Mouse (Mus musculus) testis, postnatal 14 days (tissue): Measurements from ENCODE around the gene Tgfbi.

Experiments
- DNase-seq: peaks from one replicate; pipeline ENCODE4 v3.0.0; 2021; ENCODE audit warnings: low spot score

Tgfbi gene

GRCm38 (mm10) chr13:56609103-56609856 lies at the start of gene Tgfbi:
Gene Tgfbi, plus strand, starts transcription at chr13:56609523.
- DNase-seq, result no peak

DNA sequence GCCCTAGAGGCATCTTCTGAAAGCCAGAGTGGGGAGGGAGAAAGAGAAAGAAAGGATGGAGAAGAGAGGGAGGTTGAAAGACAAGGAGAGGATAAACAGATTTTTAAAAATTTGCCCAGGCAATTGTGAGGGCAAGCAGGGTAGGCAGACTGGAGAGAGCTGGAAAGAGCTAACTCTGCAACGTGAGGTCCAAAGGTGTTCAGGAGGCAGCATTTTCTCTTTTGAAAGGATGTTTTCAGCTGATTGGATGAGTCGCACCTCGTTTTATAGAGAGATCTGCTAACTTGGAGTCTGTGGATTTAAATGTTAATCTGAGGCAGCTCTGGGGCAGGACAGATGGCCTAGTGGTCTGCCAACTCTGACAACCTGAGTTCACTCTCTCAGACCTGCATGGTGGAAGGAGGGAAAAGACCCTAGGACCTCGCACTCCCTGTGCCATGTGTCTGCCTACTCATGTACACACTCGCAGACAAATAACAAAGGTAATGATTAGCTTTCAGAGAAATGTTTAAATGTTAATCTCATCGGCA lies 49.4 kb upstream of the Tgfbi start:
- DNase-seq, result no peak

DNA sequence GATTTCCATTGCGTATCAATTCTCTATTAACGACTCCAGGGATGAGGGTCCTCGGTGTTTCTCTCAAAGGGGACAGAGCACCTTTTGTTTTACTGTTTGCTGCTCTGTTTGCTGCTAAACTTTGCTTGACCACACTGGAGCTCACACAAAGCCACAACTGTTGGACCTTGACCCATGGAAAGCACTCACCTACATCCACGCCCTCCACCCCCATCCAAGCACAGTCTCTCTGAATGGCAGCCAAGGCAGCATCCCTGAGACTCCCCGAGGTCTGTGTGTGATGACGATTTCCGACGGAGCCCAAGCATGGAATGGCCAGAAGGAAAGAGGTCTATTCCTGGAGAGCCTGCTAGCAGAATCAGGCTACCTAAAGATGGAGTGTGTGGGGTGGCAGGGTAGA lies 48.2 kb upstream of the Tgfbi start:
- no peak for DNase-seq

DNA sequence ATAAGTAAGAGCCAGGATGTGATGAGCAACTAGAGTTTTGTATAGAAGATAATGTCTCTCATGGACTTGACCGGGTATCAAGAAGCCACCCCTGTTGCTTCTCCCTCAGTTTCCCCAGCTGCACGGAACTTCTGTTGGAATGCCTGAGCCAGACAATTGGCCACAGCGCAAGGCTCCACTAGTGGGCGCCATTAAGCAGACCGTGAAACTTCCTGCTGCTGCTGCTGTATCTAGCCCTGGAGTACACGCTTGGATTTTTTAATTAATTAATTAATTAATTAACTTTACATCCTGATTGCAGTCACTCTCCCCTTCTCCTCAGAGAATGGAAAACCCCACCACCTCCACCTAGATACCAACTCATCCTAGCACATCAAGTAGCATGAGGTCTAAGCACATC lies 46.2 kb upstream of the Tgfbi start:
- no peak for DNase-seq

DNA sequence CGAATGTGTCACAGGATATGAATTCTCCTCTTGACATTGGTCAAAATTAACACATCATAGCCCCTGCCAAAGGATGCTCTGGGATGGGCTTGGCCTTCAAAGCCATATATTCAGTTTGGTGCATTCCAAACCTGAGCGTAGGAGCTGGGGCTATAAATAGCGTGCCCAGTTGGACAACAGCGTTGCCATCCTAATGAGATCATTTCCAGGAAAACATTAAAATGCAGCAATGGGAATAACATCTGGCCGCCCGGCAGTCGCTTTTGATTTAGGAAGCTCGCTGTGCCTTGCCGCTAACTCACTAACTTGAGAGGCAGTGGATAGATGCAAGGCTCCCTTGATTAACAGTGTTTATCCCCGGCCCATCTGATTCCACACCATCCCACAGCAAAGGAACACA lies 43.0 kb upstream of the Tgfbi start:
- no peak for DNase-seq

DNA sequence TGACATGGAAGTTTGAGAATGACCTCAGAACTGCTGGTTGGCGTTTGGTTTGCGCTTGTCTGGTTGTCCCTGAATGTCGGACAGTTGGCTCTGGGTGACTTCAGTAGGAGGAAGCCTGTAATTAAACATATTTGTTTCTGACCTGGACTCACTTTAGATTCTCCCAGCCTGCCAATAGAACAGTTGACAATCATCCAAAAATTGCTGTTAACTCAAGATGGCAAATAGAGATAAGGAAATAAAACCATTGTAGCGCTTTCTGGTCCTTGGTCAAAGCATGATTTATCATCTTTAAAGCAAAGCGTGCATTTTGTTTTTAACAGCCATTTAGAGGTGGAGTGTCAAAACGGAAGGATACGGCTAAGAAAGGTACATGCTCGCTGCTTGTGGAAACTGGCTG lies 37.7 kb upstream of the Tgfbi start:
- no peak for DNase-seq

GRCm38 (mm10) chr13:56575074-56575473 lies 34.2 kb upstream of the Tgfbi start:
- DNase-seq, result no peak

- peak; percentile 64 for DNase-seq
Measured at GRCm38 (mm10) chr13:56575701-56576321, 33.5 kb upstream of the Tgfbi start.

DNA sequence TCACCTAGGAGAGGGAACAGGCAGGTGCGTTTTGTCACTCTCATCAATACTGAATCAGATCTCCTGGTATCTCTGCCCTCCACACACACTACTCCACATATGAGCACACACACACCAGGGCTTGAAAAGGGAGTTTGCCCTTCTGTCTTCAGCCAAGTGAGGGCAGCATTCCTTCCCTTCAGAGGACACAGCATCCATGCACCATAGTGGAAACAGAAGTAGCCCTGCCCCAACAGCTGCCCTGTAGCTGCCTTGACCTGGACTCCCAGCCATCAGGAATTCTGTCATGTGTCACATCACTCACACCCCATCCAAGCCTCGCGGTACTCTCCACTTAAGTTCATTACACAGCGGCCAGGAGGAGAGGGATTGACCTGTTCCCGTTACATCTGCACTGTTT lies 31.2 kb upstream of the Tgfbi start:
- no peak for DNase-seq

GRCm38 (mm10) chr13:56580450-56580849 lies 28.9 kb upstream of the Tgfbi start:
- DNase-seq, result no peak

- no peak for DNase-seq
Measured at GRCm38 (mm10) chr13:56581512-56581911, 27.8 kb upstream of the Tgfbi start.

GRCm38 (mm10) chr13:56581961-56582434 lies 27.3 kb upstream of the Tgfbi start:
- DNase-seq, result peak; percentile 58

DNA sequence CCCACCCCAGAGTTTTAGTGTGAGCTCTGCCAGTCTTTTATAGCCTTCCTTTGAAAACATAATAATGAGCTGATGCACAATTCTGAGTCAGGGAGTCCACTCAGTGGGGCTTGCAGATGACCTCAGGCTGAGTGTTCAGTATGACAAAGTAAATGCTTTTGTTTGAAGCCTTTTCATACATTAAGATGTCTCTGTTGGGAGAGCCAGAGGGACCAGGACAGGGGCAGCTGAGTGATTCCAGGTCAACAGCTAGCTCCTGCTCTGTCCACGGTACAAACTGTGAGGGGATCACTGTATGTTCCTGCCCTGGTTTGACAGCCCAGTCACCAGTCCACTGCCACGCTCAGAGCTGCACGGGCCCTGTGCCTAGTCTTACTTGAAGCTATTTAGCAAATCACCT lies 26.6 kb upstream of the Tgfbi start:
- no peak for DNase-seq

DNA sequence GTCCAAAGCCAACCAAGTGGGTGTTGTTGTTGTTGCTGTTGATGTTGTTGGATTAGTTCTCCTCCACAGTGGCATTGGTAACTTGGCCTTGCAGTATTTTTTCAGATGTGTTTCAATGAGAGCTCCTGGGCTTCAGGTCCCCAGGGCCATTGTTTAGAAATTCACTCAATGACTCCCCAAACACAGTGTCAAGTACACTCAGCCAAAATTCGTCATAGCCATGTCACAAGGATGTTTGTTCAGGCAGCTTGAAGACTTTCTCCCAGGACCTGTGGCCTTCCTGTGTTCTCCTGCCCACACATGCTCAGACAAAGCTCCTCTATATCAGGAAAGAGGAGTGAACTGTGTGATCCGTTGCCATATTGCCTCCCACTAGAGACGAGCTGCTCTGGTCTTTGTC lies 23.3 kb upstream of the Tgfbi start:
- DNase-seq, result no peak

DNA sequence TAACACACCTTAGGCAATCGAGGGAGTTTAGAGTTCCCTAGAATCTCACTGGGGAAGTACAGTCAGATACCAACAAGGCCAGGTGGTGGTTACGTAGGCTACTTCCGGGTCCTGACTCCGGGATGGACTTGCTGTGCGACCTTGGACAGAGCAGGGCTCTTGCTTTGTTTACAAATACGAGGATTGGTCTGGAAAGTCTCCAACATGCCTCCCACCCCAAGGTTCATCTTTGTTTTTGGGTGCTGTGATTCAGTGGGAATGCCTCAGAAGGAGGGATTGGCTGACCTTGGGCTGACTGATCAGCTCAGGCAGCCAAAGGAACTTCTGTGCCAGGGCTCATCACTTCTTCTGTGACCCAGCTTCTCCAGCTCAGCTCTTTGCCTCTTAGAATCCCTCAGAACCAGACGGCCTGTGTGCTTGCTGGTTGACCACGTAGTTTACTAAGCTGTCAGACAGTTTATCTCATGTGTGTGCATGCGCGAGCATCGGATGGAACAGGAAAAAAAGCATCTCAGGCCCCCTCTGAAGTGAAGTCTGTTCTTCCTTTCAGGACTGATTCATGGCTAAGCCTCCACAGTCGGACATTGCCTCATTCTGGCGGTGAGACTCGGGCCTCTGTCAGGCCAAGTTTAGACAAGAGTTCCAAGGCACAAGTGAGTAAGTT lies 20.7 kb upstream of the Tgfbi start:
- peak; percentile 57 for DNase-seq

DNA sequence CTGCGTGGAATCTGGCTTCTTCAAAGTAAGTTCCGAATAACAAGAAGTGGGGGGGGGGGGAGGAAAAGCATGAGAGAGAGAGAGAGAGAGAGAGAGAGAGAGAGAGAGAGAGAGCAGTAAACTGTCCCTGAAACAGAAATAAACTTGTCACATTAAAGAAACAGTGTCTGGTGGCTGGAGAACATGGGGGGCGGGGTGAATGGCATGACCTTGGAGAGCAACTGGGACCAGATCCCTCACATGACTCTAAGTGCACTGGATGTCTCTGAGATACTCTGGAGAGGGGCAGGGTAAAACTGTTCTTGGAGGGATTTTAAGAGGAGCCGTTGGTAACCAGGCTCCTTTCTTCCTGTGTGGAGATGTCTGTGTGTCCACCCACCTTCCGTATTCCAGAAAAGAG lies 19.1 kb upstream of the Tgfbi start:
- no peak for DNase-seq

DNA sequence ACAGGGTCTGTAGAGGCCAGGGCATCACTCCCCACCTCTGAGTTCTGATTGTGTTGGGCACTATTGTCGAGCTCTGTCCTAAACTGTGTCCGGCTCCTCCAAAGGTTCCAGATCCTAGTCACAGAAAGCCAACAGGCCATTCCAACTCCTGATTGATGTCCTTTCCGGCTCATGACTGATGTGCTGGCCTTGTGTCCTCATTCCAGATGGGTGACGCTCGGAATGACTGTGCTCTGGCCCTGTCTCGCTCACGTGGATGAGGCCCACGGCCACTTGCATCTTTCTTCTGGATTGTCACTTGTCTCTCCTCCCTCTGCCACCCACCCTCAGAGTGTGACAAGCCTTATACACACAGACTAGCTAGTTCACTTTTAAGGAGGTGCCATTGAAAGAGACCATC lies 18.1 kb upstream of the Tgfbi start:
- no peak for DNase-seq

DNA sequence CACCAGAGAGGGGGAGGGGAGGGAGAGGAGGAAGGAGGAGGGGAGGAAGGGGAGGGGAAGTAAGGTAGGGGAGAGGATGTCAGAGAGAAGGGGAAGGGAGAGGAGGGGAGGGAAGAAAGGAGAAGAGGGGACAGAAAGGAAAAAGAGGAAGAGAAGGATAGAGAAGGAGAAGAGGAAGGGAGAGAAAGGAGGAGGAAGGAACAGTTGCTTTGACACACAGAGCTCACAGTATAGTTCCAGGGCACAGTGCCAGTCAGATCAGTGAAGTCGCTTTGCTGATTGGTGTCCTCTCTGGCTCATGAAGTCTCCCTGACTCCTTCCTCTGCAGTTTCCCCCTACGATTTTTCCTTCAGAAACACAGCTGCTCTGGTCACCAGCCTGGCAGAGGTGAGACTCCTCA lies 17.4 kb upstream of the Tgfbi start:
- DNase-seq, result no peak

DNA sequence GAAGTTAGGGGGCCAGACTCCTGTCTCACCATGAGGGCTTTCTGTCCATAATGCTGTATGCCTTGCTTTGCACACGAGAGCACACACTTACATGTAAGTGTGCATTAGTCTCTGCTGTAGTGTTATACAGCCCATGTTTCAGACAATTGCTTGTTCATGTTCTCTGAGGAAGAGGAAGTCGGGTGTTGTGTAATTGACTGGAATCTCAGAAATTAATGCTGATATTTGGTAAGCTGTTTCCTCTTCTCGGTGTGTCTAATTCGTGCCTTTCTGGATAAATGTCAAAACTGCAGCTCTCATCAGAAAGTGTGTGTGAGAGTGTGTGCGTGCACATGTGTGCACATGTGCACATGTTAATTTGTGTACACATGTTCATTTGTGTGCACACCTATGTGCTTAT lies 16.1 kb upstream of the Tgfbi start:
- DNase-seq, result no peak

- no peak for DNase-seq
Measured at GRCm38 (mm10) chr13:56593961-56594391, 15.3 kb upstream of the Tgfbi start.

DNA sequence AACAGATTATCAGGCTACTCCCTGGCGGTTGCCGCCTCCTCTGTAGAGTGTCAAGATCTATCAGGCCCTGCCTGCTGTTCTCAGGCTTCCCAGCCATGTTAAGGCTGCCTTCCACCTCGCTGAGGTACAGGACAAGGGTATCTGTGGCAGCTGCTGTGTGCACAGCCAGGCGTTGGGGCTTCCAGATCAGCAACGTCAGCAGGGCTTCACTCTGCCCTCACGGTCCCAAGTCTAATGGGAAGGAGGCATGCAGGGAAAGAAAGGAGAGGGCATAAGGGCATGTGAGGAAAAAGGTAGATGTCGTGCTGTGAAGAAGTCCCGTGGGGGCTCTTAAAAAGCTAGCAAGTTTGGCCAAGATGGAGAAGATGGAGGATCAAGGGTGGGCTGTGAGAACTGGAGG lies 14.1 kb upstream of the Tgfbi start:
- DNase-seq, result no peak

DNA sequence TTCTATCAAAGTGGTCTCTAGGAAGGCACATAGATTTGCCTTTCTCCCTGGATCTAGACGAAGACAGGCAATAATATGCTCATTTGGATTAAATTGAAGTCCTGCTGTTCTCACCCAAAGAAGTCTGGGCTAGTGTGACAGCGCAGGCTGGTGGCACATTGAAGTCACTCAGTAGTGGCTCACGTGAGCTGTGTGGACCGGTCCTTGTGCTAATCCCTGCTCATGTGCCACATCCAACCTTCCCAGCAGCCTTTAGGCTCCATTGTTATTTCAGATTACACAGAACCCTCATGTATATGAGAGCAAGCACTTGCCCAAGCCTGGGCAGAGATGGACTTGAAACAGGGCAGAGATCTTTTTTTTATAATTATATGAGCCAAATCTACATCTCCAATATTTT lies 12.0 kb upstream of the Tgfbi start:
- no peak for DNase-seq
